Mouse (Mus musculus) stomach, postnatal 0 days (tissue): ENCODE results near the gene Hoxb9. TPM values are rescaled to one million over a fixed set of nuclear protein-coding genes. Genes with fewer than 3 reads are reported as not detected.

Experiments used
- ATAC-seq: fragments of 200-750 bp; cut with Nextera tagmentation; 2 replicates; pipeline ENCODE4 v1.8.0; 2017; ENCODE audit not compliant: low FRiP score, low TSS enrichment
- DNase-seq: peaks from one replicate; pipeline ENCODE4 v3.0.0-alpha.2; 2016; ENCODE audit warnings: low spot score
- H3K27ac ChIP-seq: fragments of 300-500 bp; sonication (generic); replicated peaks from 2 replicates; pipeline ENCODE4 v1.5.1; 2014; ENCODE audit warnings: mild to moderate bottlenecking, control low read depth
- H3K27me3 ChIP-seq: fragments of 300-500 bp; sonication (generic); 2 replicates; pipeline ENCODE4 v1.6.1; 2014; ENCODE audit warnings: low read length; ENCODE audit not compliant: control insufficient read depth, insufficient read depth
- H3K36me3 ChIP-seq: fragments of 300-500 bp; sonication (generic); 2 replicates; pipeline ENCODE4 v1.6.1; 2014; ENCODE audit warnings: low read length, mixed read lengths; ENCODE audit not compliant: control insufficient read depth, insufficient read depth
- H3K4me1 ChIP-seq: fragments of 300-500 bp; sonication (generic); replicated peaks from 2 replicates; pipeline ENCODE4 v1.6.1; 2014; ENCODE audit warnings: antibody characterized with exemption; ENCODE audit not compliant: control insufficient read depth, insufficient read depth
- H3K4me2 ChIP-seq: fragments of 300-500 bp; sonication (generic); replicated peaks from 2 replicates; pipeline ENCODE4 v1.6.1; 2014; ENCODE audit warnings: low read depth, mild to moderate bottlenecking, control low read depth, moderate library complexity
- H3K4me3 ChIP-seq: fragments of 300-500 bp; sonication (generic); 2 replicates; pipeline ENCODE4 v1.5.1; 2014; ENCODE audit warnings: low read depth, low read length, control low read depth
- H3K9ac ChIP-seq: fragments of 300-500 bp; sonication (generic); 2 replicates; pipeline ENCODE4 v1.6.1; 2014; ENCODE audit warnings: mild to moderate bottlenecking, low read length, control low read depth, mixed read lengths
- H3K9me3 ChIP-seq: fragments of 300-500 bp; sonication (generic); 2 replicates; pipeline ENCODE4 v1.6.1; 2016; ENCODE audit warnings: low read length; ENCODE audit not compliant: control insufficient read depth
- CTCF ChIP-seq: IDR thresholded peaks from 2 replicates; pipeline ENCODE4 v1.5.1; 2016; ENCODE audit warnings: antibody characterized with exemption, low read depth, mild to moderate bottlenecking, moderate library complexity
- EP300 ChIP-seq: optimal IDR thresholded peaks from 2 replicates; pipeline ENCODE3; 2016; ENCODE audit warnings: antibody characterized with exemption
- WGBS: fragments of 180-500 bp; shearing (Covaris S2); extraction: QIAGEN DNeasy Blood & Tissue Kit; methylation state at CpG from one replicate; pipeline ENCODE4 v1.1.7; 2014; 5-methylcytosine and 5-hydroxymethylcytosine counted together
- polyA plus RNA-seq: library from polyadenylated mRNA; unstranded; fragments of >200 nt; fragmentation: Nextera tagmentation; extraction: Ambion mirVana; gene quantifications from 2 replicates; pipeline ENCODE4 v1.2.1, GENCODE M21; 2015

Gene Hoxb9
- 0.05 and 0.06 TPM in 2 replicates for polyA plus RNA-seq

DNA sequence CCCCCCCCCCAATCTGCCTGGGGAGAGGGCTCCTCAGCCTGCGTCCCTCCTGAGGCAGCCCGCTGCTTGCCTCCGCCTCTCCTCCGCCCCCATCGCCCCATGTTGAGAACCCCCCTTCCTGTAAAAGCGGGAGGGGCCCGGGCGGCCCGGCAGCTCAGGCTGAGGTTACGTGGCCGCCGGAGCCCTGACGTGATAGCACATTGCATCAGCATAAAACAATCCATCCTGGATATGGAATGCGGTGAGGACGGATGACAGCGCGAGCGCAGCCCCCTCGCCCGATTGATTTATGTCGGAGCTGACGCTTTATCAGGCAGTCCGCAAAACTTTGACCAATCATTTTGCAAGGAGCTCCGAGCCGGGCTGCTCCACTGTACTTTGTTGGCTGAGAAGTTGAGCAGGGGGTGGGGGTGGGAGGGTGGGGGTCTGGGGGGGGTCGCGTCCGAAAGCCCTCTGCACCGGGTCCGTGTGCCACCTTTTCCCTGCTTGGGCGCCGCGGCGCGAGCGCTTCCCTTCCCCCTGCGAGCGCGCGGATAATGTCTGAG is at the start of gene Hoxb9:
Gene Hoxb9 (plus strand): TSS at position 462 of the 545 bp plus-strand sequence.
- no peaks in the 10 kb centered on the region for H3K9me3 ChIP-seq
- H3K27ac ChIP-seq = no peak within 1 kb of the TSS
- WGBS = under 1% methylated on average over 32 of the region's 40 CpGs
- no peaks in the 10 kb centered on the region; the same call in 1 of the 2 replicates for H3K4me1 ChIP-seq
- TF ChIP-seq CTCF (no peak), EP300 (no peak)
- DNase-seq (no peak), ATAC-seq (no peak)
- peak within 1 kb of the TSS; percentile 45 for H3K4me2 ChIP-seq
- no peak within 1 kb of the TSS for H3K9ac ChIP-seq
- H3K36me3 ChIP-seq = no peaks in the 10 kb centered on the region
- peak within 1 kb of the TSS; percentile 34 for H3K4me3 ChIP-seq
- peaks cover 46% of the 10 kb centered on the region for H3K27me3 ChIP-seq

DNA sequence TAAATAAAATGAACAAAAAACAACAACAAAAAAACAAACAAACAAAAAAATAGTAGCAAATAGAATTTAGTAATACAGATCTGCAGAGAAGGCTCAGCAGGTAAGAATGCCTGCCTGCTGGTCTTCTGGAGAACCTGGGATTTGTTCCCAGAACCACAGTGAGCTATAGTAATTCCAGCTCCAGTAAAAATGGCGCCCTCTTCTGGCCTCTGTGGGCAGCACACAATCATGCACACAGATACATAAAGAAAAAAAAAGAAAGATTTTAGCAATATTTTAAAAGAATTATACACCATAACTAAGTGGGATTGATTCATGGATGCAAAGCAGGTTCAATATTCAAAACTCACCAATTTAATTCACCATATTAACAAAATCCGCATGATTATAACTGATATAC is 47.4 kb upstream of the Hoxb9 start:
- ATAC-seq = no peak
- Histone ChIP-seq H3K4me3 (no peak overlapping the region), H3K4me2 (no peak overlapping the region), H3K27me3 (no peaks in the 10 kb centered on the region), H3K36me3 (no peaks in the 10 kb centered on the region), H3K9ac (no peak overlapping the region), H3K4me1 (no peaks in the 10 kb centered on the region), H3K9me3 (0 out of 2 replicates have a peak, but pooled peaks cover 3% of the 10 kb centered on the region), H3K27ac (no peak overlapping the region)
- no peak for DNase-seq
- TF ChIP-seq EP300 (no peak), CTCF (peak; percentile 46)
- 33% methylated on average over 2 of the region's 2 CpGs for WGBS

DNA sequence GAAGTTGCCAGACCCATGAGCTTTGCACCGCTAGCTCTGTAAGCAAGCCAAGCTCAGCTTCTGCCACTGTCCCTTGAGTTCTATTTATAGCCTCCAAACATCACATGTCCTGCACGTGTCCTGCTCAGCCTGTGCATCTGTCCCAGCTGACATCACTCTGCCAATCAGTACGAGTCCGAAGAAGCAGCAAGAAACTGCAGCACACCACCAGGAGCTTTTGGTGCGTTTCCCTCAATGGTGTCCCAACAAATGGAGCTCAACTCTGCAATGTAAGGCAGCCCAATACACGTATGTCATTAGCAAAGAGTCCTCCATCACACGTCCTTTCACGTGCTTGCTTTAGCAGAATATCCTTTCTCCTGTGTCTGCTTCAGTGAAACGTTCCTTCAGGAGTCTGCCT is 43.6 kb upstream of the Hoxb9 start:
- H3K9me3 ChIP-seq = no peaks in the 10 kb centered on the region
- WGBS = 67% methylated on average over 9 of the region's 9 CpGs
- no peak for TF ChIP-seq EP300
- TF ChIP-seq CTCF = no peak
- no peak overlapping the region for H3K9ac ChIP-seq
- H3K4me1 ChIP-seq = no peaks in the 10 kb centered on the region
- H3K4me2 ChIP-seq = no peak overlapping the region
- ATAC-seq (no peak), DNase-seq (no peak)
- no peak overlapping the region for H3K27ac ChIP-seq
- H3K4me3 ChIP-seq = no peak overlapping the region
- no peaks in the 10 kb centered on the region for H3K36me3 ChIP-seq
- no peaks in the 10 kb centered on the region for H3K27me3 ChIP-seq

DNA sequence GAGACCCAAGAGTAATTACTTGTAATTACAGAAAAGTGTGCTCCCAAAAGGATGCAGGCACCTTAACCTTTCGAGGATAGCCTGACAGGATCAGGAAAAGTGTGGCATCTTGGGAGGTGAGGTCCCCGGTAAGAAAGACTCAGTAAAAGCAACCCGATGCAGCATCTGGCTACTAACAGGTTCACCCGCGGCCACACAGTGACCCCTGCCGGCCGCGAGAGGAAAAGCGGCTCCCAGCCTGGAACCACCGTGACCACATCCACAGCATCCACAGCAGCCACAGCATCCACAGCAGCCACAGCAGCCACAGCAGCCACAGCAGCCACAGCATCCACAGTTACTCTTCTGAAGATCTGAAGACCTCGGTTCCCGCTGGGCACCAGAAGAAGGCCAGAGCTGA is 36.4 kb upstream of the Hoxb9 start:
- no peak for TF ChIP-seq EP300
- peak; percentile 86 for TF ChIP-seq CTCF
- under 1% methylated on average over 12 of the region's 12 CpGs for WGBS
- no peak for ATAC-seq
- Histone ChIP-seq H3K4me2 (no peak overlapping the region), H3K27ac (no peak overlapping the region), H3K4me3 (no peak overlapping the region), H3K9ac (no peak overlapping the region), H3K9me3 (no peaks in the 10 kb centered on the region), H3K27me3 (no peaks in the 10 kb centered on the region), H3K4me1 (no peaks in the 10 kb centered on the region), H3K36me3 (no peaks in the 10 kb centered on the region)
- DNase-seq = peak; percentile 66

DNA sequence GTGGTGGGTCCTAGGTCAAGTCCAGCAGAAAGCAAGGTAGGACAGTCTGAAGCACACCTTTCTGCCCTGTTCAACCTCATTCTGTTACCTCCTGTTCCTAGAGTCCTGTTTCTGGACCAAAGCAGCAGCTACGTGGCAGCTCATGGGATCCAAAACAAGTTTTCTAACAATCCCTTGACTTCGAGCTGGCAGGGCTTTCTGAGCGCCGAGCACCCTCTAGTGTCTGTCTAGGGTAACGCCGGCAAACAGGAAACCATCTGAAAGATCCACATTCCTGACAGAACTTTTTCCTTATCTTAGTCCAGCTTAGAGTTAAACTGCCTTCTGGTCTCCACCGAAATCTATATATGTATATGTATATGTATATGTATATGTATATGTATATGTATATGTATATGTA is 31.0 kb upstream of the Hoxb9 start:
- TF ChIP-seq EP300 (no peak), CTCF (peak; percentile 89)
- Histone ChIP-seq H3K27me3 (no peaks in the 10 kb centered on the region), H3K4me1 (no peaks in the 10 kb centered on the region), H3K27ac (no peak overlapping the region), H3K36me3 (no peaks in the 10 kb centered on the region), H3K9ac (no peak overlapping the region), H3K4me3 (no peak overlapping the region), H3K4me2 (no peak overlapping the region), H3K9me3 (no peaks in the 10 kb centered on the region)
- DNase-seq = peak; percentile 66
- no peak for ATAC-seq
- WGBS = under 1% methylated on average over 7 of the region's 7 CpGs

DNA sequence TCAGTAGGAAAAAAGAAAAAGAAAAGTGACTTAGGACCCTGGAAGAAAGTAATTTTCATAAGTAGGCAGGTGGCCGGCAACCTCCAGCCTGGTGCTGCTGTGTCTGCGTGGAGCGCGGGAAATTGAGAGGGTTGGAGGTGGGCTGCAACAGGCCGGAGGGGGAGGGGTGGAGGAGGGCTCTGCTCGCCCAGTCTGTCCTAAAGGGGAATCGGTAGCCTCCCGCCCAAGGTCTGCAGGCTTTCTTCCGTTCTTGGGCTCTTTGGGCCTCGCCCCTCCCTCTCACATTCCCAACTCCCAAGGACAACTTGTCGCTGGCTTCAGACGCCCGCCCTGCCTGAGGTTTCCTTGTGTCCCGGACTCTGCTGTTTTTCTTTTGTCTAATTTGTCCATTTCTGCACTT is 20.4 kb upstream of the Hoxb9 start:
- peaks cover 37% of the 10 kb centered on the region for H3K27me3 ChIP-seq
- H3K27ac ChIP-seq = no peak overlapping the region
- ATAC-seq (no peak), DNase-seq (no peak)
- H3K36me3 ChIP-seq = no peaks in the 10 kb centered on the region
- no peak overlapping the region for H3K9ac ChIP-seq
- no peak overlapping the region for H3K4me2 ChIP-seq
- H3K4me3 ChIP-seq = no peak overlapping the region
- 3% methylated on average over 14 of the region's 14 CpGs for WGBS
- TF ChIP-seq EP300 (no peak), CTCF (no peak)
- H3K9me3 ChIP-seq = no peaks in the 10 kb centered on the region
- no peaks in the 10 kb centered on the region for H3K4me1 ChIP-seq
